Mouse (Mus musculus): ENCODE data around the gene Atp2c1. TPM values are rescaled to one million over a fixed set of nuclear protein-coding genes. Genes with fewer than 3 reads are reported as not detected.

Gene Atp2c1
- polyA plus RNA-seq (2012; rRNA removed), result 74.5 and 79.3 TPM in 2 replicates

GRCm38 (mm10) chr9:105527219-105527618, at the start of gene Atp2c1:
Atp2c1 (minus strand) TSS chr9:105527319.
- TF ChIP-seq CTCF (IDR thresholded peaks at IDR 0.05; ENCODE audit: insufficient read depth, low read length) (no peak), POLR2A (IDR thresholded peaks at IDR 0.05; ENCODE audit: borderline replicate concordance, extremely low read depth, low read depth, low read length) (no peak)
- Histone ChIP-seq H3K4me3 (replicated peaks; ENCODE audit: extremely low read depth, low read depth, low read length) (no peak within 1 kb of the TSS), H3K4me1 (ENCODE audit: control insufficient read depth, insufficient read depth, low read length) (no peaks in the 10 kb centered on the region)
- 86% methylated on average over 12 of the region's 12 CpGs for WGBS
- DNase-seq, result no peak

DNA sequence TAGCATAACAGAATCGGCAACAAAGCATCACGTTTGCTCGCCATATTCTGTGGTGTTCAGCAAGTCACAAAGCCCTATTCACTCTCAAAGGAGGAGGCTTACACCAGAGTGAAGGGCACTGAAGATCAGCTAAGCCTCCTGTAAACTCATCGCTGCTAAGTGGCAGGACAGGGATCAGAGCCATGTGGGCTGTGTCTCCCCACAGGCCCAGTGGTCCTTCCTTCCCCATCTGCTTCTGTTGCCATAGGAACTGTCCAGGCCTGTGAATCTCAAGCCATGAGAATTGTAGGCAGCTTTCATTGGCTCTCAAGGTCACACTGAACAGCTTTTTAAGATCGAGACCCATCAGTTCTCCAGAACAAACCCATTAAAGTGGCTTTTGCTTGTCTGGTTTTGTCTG, 30.3 kb upstream of the Atp2c1 start:
- Histone ChIP-seq H3K4me1 (ENCODE audit: control insufficient read depth, insufficient read depth, low read length) (no peaks in the 10 kb centered on the region), H3K4me3 (replicated peaks; ENCODE audit: extremely low read depth, low read depth, low read length) (no peak overlapping the region)
- TF ChIP-seq POLR2A (IDR thresholded peaks at IDR 0.05; ENCODE audit: borderline replicate concordance, extremely low read depth, low read depth, low read length) (no peak), CTCF (IDR thresholded peaks at IDR 0.05; ENCODE audit: insufficient read depth, low read length) (no peak)
- DNase-seq, result no peak
- 86% methylated on average over 5 of the region's 5 CpGs for WGBS

DNA sequence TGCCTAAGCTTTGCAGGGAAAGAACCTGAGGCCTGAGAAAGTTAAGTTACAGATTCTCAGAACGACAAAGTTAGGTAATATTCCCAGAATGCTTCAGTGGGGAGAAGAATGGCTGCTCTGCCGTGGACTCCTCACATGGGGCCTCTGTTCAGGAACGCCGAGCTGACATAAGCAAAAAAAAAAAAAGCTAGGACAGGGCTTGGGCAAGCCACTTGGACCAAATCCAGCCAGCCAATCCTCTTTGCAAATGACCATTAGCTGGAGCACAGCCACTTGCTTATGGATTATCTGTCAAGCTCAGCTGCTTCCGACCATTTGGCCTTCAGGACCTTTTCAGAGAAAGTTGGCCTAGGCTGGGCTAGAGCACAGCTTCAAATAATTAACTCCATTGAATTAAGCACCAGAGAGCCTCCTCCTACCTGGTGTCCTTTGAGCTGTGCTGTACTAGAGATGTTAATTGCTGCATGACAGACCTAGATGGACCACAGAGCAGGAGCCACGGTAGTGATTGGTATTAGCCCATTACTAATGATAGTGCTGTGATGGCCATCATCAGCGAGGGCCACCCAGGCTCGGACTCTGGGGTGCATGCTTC, 29.1 kb upstream of the Atp2c1 start:
- Histone ChIP-seq H3K4me3 (replicated peaks; ENCODE audit: extremely low read depth, low read depth, low read length) (no peak overlapping the region), H3K4me1 (ENCODE audit: control insufficient read depth, insufficient read depth, low read length) (no peaks in the 10 kb centered on the region)
- DNase-seq, result no peak
- 34% methylated on average over 8 of the region's 8 CpGs for WGBS
- TF ChIP-seq POLR2A (IDR thresholded peaks at IDR 0.05; ENCODE audit: borderline replicate concordance, extremely low read depth, low read depth, low read length) (no peak), CTCF (IDR thresholded peaks at IDR 0.05; ENCODE audit: insufficient read depth, low read length) (no peak)

DNA sequence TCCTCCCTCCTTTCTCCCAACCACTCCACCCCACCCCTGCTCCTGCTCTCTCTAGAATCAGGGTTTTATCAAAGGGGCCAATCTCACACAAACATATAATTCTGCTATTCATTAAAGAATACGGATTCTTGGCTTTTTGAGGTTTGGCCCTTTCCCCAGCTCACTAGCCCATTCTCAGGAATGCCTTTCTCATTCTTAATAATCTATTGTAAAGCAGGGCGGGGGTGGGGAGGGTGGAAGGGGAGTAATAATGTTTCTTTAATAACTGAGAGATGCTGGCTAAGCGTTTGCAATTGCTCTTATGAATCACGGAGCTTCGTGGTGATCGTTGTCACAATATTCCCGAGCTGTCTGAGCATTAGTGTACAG, 27.3 kb upstream of the Atp2c1 start:
- TF ChIP-seq CTCF (IDR thresholded peaks at IDR 0.05; ENCODE audit: insufficient read depth, low read length) (no peak), POLR2A (IDR thresholded peaks at IDR 0.05; ENCODE audit: borderline replicate concordance, extremely low read depth, low read depth, low read length) (no peak)
- no peak for DNase-seq
- no peaks in the 10 kb centered on the region for H3K4me1 ChIP-seq (ENCODE audit: control insufficient read depth, insufficient read depth, low read length)
- no peak overlapping the region for H3K4me3 ChIP-seq (replicated peaks; ENCODE audit: extremely low read depth, low read depth, low read length)
- WGBS, result 54% methylated on average over 7 of the region's 7 CpGs

DNA sequence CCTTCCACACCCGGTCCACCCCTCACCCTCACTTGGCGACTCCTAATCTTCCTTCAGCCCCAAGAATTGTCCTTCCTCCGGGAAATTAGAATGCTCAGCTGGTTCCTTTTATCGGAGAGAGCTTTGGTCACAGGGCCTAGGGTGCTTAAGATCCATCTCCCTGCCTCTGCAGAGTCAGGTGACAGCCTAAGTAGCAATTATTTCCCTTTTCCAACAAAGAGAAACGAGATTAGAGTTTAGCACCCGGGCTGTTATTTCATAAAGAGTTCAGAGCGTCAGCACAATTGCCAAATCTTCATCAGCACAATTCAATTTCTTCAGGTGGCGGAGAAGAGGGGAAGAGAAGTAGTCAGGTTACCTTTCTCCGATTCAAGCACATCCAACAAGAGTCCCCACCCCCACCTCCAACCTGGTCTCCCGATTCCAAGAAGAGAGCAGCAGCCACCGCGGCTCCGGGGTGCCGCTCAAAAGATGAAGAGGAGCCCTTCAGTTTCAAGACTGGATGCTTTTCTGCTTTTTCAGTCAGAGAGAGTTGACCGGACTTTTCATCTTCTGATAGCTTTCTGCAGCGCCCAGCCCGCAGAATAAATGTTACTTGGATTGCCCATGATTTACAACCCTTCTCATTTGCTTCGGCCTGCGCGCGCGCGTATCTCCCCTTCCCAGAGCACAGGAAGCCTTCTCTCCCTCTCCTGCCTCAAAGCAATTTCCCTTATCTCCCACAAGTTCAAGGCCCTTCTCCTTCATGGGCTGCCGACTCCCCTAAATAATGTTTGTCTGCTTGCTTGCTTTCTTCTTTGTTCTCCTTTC, 26.7 kb upstream of the Atp2c1 start:
- no peaks in the 10 kb centered on the region for H3K4me1 ChIP-seq (ENCODE audit: control insufficient read depth, insufficient read depth, low read length)
- no peak for DNase-seq
- TF ChIP-seq POLR2A (IDR thresholded peaks at IDR 0.05; ENCODE audit: borderline replicate concordance, extremely low read depth, low read depth, low read length), result no peak
- no peak for TF ChIP-seq CTCF (IDR thresholded peaks at IDR 0.05; ENCODE audit: insufficient read depth, low read length)
- H3K4me3 ChIP-seq (replicated peaks; ENCODE audit: extremely low read depth, low read depth, low read length), result no peak overlapping the region
- WGBS, result 28% methylated on average over 24 of the region's 24 CpGs

- Histone ChIP-seq H3K4me1 (ENCODE audit: control insufficient read depth, insufficient read depth, low read length) (no peaks in the 10 kb centered on the region), H3K4me3 (replicated peaks; ENCODE audit: extremely low read depth, low read depth, low read length) (no peak overlapping the region)
- no peak for TF ChIP-seq CTCF (IDR thresholded peaks at IDR 0.05; ENCODE audit: insufficient read depth, low read length)
- TF ChIP-seq POLR2A (IDR thresholded peaks at IDR 0.05; ENCODE audit: borderline replicate concordance, extremely low read depth, low read depth, low read length), result no peak
- no peak for DNase-seq
- 51% methylated on average over 4 of the region's 4 CpGs for WGBS
Observed at GRCm38 (mm10) chr9:105551407-105551806, 24.3 kb upstream of the Atp2c1 start.

GRCm38 (mm10) chr9:105549096-105549495, 22.0 kb upstream of the Atp2c1 start:
- DNase-seq, result no peak
- WGBS, result 50% methylated on average over 6 of the region's 6 CpGs
- Histone ChIP-seq H3K4me3 (replicated peaks; ENCODE audit: extremely low read depth, low read depth, low read length) (no peak overlapping the region), H3K4me1 (ENCODE audit: control insufficient read depth, insufficient read depth, low read length) (no peaks in the 10 kb centered on the region)
- TF ChIP-seq CTCF (IDR thresholded peaks at IDR 0.05; ENCODE audit: insufficient read depth, low read length) (no peak), POLR2A (IDR thresholded peaks at IDR 0.05; ENCODE audit: borderline replicate concordance, extremely low read depth, low read depth, low read length) (no peak)

DNA sequence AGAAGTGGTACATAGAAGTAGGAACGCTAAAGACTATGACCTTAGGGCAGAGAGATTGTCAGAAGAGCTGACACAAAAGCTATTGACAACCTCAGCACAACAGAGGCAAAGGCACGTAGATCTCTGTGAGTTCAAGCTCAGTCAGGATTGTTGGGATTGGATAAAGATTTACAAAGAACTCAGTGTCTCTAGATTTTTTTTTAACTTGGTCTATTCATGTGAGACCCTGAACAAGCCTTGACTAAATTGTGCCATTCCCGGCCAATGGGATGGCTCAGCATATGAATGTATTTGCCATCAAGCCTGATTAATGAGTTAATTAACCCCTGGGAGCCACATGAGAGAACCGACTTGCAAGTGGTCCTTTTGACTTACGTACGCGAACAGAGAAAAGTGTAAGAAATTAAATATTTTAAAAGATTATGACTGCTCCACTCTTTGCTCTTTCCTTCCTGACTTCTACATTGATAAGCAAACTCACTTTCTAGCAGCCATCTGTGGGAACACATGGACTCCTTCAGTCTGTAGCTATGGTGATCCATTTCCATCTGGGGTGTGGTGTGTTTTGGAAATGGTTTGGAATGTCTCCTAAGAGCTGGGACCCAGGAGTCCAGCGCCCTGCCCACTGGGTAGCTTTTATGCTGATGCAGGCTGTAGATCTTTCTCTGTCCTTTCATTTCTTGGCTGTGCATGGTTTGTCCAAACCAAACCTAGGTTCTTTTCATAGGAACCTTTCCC, 17.1 kb upstream of the Atp2c1 start:
- no peak for DNase-seq
- Histone ChIP-seq H3K4me1 (ENCODE audit: control insufficient read depth, insufficient read depth, low read length) (no peaks in the 10 kb centered on the region), H3K4me3 (replicated peaks; ENCODE audit: extremely low read depth, low read depth, low read length) (no peak overlapping the region)
- no peak for TF ChIP-seq CTCF (IDR thresholded peaks at IDR 0.05; ENCODE audit: insufficient read depth, low read length)
- TF ChIP-seq POLR2A (IDR thresholded peaks at IDR 0.05; ENCODE audit: borderline replicate concordance, extremely low read depth, low read depth, low read length), result no peak
- 81% methylated on average over 8 of the region's 8 CpGs for WGBS

GRCm38 (mm10) chr9:105537473-105537872, 10.4 kb upstream of the Atp2c1 start:
- no peak for DNase-seq
- Histone ChIP-seq H3K4me3 (replicated peaks; ENCODE audit: extremely low read depth, low read depth, low read length) (no peak overlapping the region), H3K4me1 (ENCODE audit: control insufficient read depth, insufficient read depth, low read length) (no peaks in the 10 kb centered on the region)
- TF ChIP-seq POLR2A (IDR thresholded peaks at IDR 0.05; ENCODE audit: borderline replicate concordance, extremely low read depth, low read depth, low read length), result no peak
- no peak for TF ChIP-seq CTCF (IDR thresholded peaks at IDR 0.05; ENCODE audit: insufficient read depth, low read length)
- WGBS, result 43% methylated on average over 8 of the region's 8 CpGs

Measured in lung, adult 2 months (tissue).